Mouse (Mus musculus): Measurements from ENCODE around the gene Pfdn6.

DNA sequence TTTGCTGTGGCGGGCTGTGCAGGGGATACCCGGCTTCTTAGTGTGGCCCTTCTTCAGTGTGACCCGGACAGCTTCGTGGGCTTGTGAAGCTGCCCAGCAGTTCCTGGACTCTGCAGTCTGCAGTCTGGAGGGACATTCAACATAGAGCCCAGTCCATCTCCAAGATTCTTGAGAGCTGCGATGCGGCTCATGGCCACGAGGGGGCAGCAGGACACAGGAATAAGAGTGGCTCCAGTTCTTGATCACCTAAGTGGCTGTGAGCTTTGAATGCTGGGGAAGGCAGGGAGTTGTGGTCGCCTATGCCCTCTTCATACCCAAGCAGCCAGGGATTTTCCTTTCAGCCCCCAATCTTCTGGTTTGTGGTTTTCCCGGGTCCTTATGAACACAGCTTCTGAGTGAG lies 28.3 kb upstream of the Pfdn6 start:
- TF ChIP-seq HCFC1 (IDR thresholded peaks at IDR 0.05; ENCODE audit: borderline replicate concordance, insufficient read depth, low read length): no peak
- no peak for TF ChIP-seq ZNF384 (IDR thresholded peaks at IDR 0.05; ENCODE audit: low read depth, low read length)
- TF ChIP-seq CHD2 (IDR thresholded peaks at IDR 0.05; ENCODE audit: low read depth, low read length): no peak
- no peak for TF ChIP-seq MAFK (IDR thresholded peaks at IDR 0.05; ENCODE audit: insufficient read depth, low read depth, low read length)
- TF ChIP-seq ZC3H11A (IDR thresholded peaks at IDR 0.05; ENCODE audit: borderline replicate concordance, low read depth, low read length): peak; percentile 8; the same call in 1 of the 2 replicates

All from ES-E14 (cell line).